Mouse (Mus musculus) 416B (cell line): ENCODE results near the gene Lrrc7.

Experiments used
- DNase-seq: peaks from one replicate; pipeline ENCODE4 v3.0.0; 2011; ENCODE audit warnings: low read depth

Lrrc7 gene

GRCm38 (mm10) chr3:158068613-158069263, 493.3 kb downstream of the Lrrc7 start:
- no peak for DNase-seq

DNA sequence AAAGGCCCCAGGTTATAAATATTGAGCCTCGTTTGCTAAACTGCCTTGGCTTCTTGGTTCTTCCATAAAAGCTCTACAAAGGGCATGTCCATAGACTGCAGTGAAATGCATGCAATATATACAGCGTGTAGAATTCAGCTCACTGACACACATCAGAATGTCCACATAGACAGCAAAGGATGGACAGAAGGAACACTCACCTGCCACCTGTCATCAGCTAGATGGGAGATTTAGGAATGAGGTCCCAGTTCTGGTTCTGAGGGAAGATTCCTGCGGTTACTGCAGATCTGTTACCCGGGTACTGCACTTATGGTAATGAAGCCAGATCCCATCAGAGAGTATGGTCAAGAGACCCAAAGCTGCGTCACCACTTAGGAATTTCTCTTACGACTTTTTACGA, 494.1 kb downstream of the Lrrc7 start:
- no peak for DNase-seq

DNA sequence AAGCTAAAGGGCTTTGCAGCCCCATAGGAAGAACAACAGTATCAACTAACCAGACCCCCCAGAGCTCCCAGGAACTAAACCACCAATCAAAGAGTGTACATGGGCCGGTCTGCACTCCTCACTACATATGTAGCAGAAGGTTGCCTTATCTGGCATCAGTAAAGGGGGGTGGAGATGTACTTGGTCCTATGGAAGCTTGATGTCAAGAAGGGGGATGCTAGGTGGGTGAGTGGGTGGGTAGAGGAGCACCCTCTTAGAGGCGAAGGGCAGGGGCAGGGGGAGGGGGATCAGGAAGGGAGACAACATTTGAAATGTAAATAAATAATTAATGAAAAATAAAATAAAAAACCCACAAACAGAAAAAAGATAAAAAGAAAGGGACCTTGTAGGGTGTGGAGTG, 496.8 kb downstream of the Lrrc7 start:
- DNase-seq, result no peak

- DNase-seq, result peak; percentile 85
Observed at GRCm38 (mm10) chr3:158061811-158062523, 500.1 kb downstream of the Lrrc7 start.

DNA sequence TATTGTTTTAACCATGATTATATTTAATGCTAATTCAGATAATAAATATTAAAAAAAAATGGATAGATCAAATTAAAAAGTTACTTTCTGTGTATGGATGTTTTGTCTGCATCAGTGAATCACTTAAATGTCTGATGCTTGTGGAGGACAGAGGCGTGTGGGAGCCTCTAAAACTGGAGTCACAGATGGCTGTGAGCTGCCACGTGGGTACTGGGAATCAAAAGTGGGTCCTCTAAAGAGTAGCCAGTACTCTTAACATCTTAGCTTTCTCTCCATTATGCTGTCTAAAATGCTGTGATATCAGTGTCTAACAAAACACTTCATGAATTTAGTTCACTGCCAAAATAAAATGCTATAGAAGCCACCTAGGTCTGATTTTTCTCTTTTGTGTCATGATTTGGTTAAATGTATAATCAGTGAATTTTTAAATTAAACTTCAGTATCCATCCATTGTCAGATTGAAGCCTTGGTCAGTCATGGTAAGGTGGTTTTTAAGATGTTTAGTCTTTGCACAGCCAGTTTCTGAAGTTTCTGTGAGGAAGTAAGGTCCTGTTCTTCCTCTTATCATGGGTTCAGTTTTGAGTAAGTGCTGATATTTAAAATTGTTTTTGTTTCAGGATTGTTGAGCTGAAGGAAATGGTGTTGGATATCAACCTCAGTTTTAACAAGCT, 501.3 kb downstream of the Lrrc7 start:
- DNase-seq, result peak; percentile 3

GRCm38 (mm10) chr3:158049508-158049907, 512.5 kb downstream of the Lrrc7 start:
- no peak for DNase-seq

- DNase-seq, result no peak
Observed at GRCm38 (mm10) chr3:158040755-158041154, 521.3 kb downstream of the Lrrc7 start.

GRCm38 (mm10) chr3:158038106-158038505, 523.9 kb downstream of the Lrrc7 start:
- DNase-seq, result no peak

GRCm38 (mm10) chr3:158036329-158036988, 525.6 kb downstream of the Lrrc7 start, which contains the start of the genes Srsf11 and Lrrc40:
TSS of gene Srsf11 (minus strand) at chr3:158036639.
TSS of gene Lrrc40 (plus strand) at chr3:158036662.
- peak; percentile 95 for DNase-seq

DNA sequence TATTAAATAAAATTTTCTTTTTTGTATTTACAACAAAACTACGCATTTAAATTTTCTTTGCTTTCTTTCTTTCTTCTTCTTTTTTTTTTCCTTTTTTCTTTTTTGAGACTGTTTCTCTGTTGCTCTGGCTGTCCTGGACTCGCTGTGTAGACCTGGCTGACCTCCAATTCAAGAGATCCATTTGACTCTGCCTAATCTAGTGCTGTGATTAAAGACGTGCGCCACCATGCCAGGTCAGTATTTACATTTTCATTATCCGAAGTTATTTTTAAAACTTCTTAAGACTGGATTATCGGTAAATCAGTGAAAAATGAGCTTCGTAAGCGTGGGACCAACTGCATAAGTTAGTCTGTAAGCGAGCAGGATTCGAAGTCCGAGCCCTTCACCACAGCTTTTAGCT, 526.2 kb downstream of the Lrrc7 start:
- no peak for DNase-seq
